Mouse (Mus musculus) ES-E14 (cell line): ENCODE data around the gene Ikzf4.

Experiments
- HCFC1 ChIP-seq: IDR thresholded peaks from 2 replicates; pipeline ENCODE4 v1.6.1; 2012; ENCODE audit warnings: low read length, inconsistent platforms, borderline replicate concordance; ENCODE audit not compliant: insufficient read depth
- MAFK ChIP-seq: IDR thresholded peaks from 2 replicates; pipeline ENCODE4 v1.6.1; 2014; ENCODE audit warnings: mild to moderate bottlenecking, low read depth, low read length, inconsistent platforms; ENCODE audit not compliant: insufficient read depth

- TF ChIP-seq HCFC1 (no peak), MAFK (no peak)
These were observed 58.1 kb downstream of the Ikzf4 start for GRCm38 (mm10) chr10:128587697-128588096.
